Mouse (Mus musculus) forebrain, embryonic 14.5 days (tissue): ENCODE results near the gene Synpo2l. TPM values are rescaled to one million over a fixed set of nuclear protein-coding genes. Genes with fewer than 3 reads are reported as not detected.
"Not testable (repeated sequence)": the region's sequence is repeated elsewhere in the genome, so short reads cannot be mapped to it uniquely, and the experiment has no call there.

Source experiments
- ATAC-seq: fragments of 200-750 bp; cut with Nextera tagmentation; 2 replicates; pipeline ENCODE4 v1.8.0; 2017; ENCODE audit warnings: mild to moderate bottlenecking, moderate library complexity
- DNase-seq: peaks from one replicate; pipeline ENCODE4 v3.0.0-alpha.2; 2015; ENCODE audit warnings: low spot score
- H3K27ac ChIP-seq: fragments of 300-500 bp; sonication (generic); 2 replicates; pipeline ENCODE4 v1.5.1; 2014; ENCODE audit warnings: low read depth, mild to moderate bottlenecking, control low read depth, low read length, moderate library complexity
- H3K27me3 ChIP-seq: fragments of 300-500 bp; sonication (generic); replicated peaks from 2 replicates; pipeline ENCODE4 v1.6.1; 2014; ENCODE audit warnings: low read length, control low read depth, mixed read lengths; ENCODE audit not compliant: control insufficient read depth, insufficient read depth
- H3K36me3 ChIP-seq: fragments of 300-500 bp; sonication (generic); 2 replicates; pipeline ENCODE4 v1.6.1; 2014; ENCODE audit warnings: low read length, control low read depth; ENCODE audit not compliant: control insufficient read depth, insufficient read depth
- H3K4me1 ChIP-seq: fragments of 300-500 bp; sonication (generic); 2 replicates; pipeline ENCODE4 v1.6.1; 2014; ENCODE audit warnings: antibody characterized with exemption, low read length, control low read depth; ENCODE audit not compliant: control insufficient read depth, insufficient read depth
- H3K4me2 ChIP-seq: fragments of 300-500 bp; sonication (generic); 2 replicates; pipeline ENCODE4 v1.6.1; 2014; ENCODE audit warnings: mild to moderate bottlenecking, control low read depth, low read length
- H3K4me3 ChIP-seq: fragments of 300-500 bp; sonication (generic); 2 replicates; pipeline ENCODE4 v1.5.1; 2014; ENCODE audit warnings: low read depth, low read length, control low read depth
- H3K9ac ChIP-seq: fragments of 300-500 bp; sonication (generic); 2 replicates; pipeline ENCODE4 v1.6.1; 2014; ENCODE audit warnings: mild to moderate bottlenecking, low read length, control low read depth, moderate library complexity
- H3K9me3 ChIP-seq: fragments of 300-500 bp; sonication (generic); replicated peaks from 2 replicates; pipeline ENCODE4 v1.6.1; 2016; ENCODE audit warnings: low read length, control low read depth, mixed read lengths; ENCODE audit not compliant: control insufficient read depth
- WGBS: fragments of 180-500 bp; shearing (Covaris S2); extraction: QIAGEN DNeasy Blood & Tissue Kit; methylation state at CpG from one replicate; pipeline ENCODE4 v1.1.7; 2014; 5-methylcytosine and 5-hydroxymethylcytosine counted together
- polyA plus RNA-seq: library from polyadenylated mRNA; unstranded; fragments of >200 nt; fragmentation: Nextera tagmentation; extraction: Ambion mirVana; gene quantifications from 2 replicates; pipeline ENCODE4 v1.2.1, GENCODE M21; 2014

Gene Synpo2l
- 0.05 and 0.09 TPM in 2 replicates for polyA plus RNA-seq

- no peaks in the 10 kb centered on the region for H3K27me3 ChIP-seq
- no peak within 1 kb of the TSS for H3K4me3 ChIP-seq
- no peak for ATAC-seq
- DNase-seq = no peak
- H3K9ac ChIP-seq = no peak within 1 kb of the TSS
- H3K27ac ChIP-seq = no peak within 1 kb of the TSS
- no peaks in the 10 kb centered on the region for H3K36me3 ChIP-seq
- no peak within 1 kb of the TSS for H3K4me2 ChIP-seq
- 79% methylated on average over 8 of the region's 8 CpGs for WGBS
- no peaks in the 10 kb centered on the region for H3K9me3 ChIP-seq
- no peaks in the 10 kb centered on the region for H3K4me1 ChIP-seq
Observed at GRCm38 (mm10) chr14:20668154-20668810, at the start of gene Synpo2l. Synpo2l (minus strand) TSS chr14:20668354.

- no peak for ATAC-seq
- DNase-seq = no peak
- 89% methylated on average over 11 of the region's 11 CpGs for WGBS
Observed at GRCm38 (mm10) chr14:20713832-20714231, 45.7 kb upstream of the Synpo2l start.

GRCm38 (mm10) chr14:20708239-20708638 lies 40.1 kb upstream of the Synpo2l start:
- H3K4me2 ChIP-seq = peak overlapping the region; percentile 78
- peak overlapping the region; percentile 97 for H3K4me3 ChIP-seq
- WGBS = 9% methylated on average over 10 of the region's 10 CpGs
- no peaks in the 10 kb centered on the region for H3K27me3 ChIP-seq
- no peaks in the 10 kb centered on the region for H3K9me3 ChIP-seq
- DNase-seq = peak; percentile 11
- H3K36me3 ChIP-seq = peaks cover 46% of the 10 kb centered on the region
- no peak for ATAC-seq
- no peak overlapping the region for H3K27ac ChIP-seq
- peak overlapping the region; percentile 96 for H3K9ac ChIP-seq
- peaks cover 14% of the 10 kb centered on the region for H3K4me1 ChIP-seq

More at GRCm38 (mm10) chr14:20713832-20714231, 45.7 kb upstream of the Synpo2l start:
- Histone ChIP-seq H3K4me2 (no peak overlapping the region), H3K4me1 (peaks cover 4% of the 10 kb centered on the region), H3K9me3 (no peaks in the 10 kb centered on the region), H3K4me3 (no peak overlapping the region), H3K9ac (no peak overlapping the region), H3K27ac (no peak overlapping the region), H3K27me3 (no peaks in the 10 kb centered on the region), H3K36me3 (peaks cover 85% of the 10 kb centered on the region)

- Histone ChIP-seq H3K36me3 (peaks cover 38% of the 10 kb centered on the region), H3K27me3 (no peaks in the 10 kb centered on the region), H3K9ac (peak within 1 kb of the TSS; percentile 96), H3K4me2 (peak within 1 kb of the TSS; percentile 78), H3K27ac (peak within 1 kb of the TSS; percentile 79), H3K4me3 (peak within 1 kb of the TSS; percentile 97), H3K9me3 (no peaks in the 10 kb centered on the region), H3K4me1 (peaks cover 14% of the 10 kb centered on the region)
- DNase-seq (peak; percentile 95), ATAC-seq (peak; percentile 94)
- WGBS = under 1% methylated on average over 78 of the region's 80 CpGs
Observed at GRCm38 (mm10) chr14:20707201-20708190, 39.3 kb upstream of the Synpo2l start, which contains the start of gene Zswim8. Zswim8 (plus strand) TSS chr14:20707552.

- peak overlapping the region; percentile 87 for H3K27ac ChIP-seq
- H3K4me2 ChIP-seq = peak overlapping the region; percentile 70
- peak overlapping the region; percentile 63 for H3K4me3 ChIP-seq
- 9% methylated on average over 8 of the region's 8 CpGs for WGBS
- peak overlapping the region; percentile 79 for H3K9ac ChIP-seq
- H3K36me3 ChIP-seq = peaks cover 25% of the 10 kb centered on the region; the same call in 1 of the 2 replicates
- not testable (repeated sequence) for DNase-seq, ATAC-seq, H3K9me3 ChIP-seq, H3K27me3 ChIP-seq
- H3K4me1 ChIP-seq = peaks cover 22% of the 10 kb centered on the region
Observed at GRCm38 (mm10) chr14:20703461-20703860, 35.3 kb upstream of the Synpo2l start.

GRCm38 (mm10) chr14:20702741-20703381 lies 34.7 kb upstream of the Synpo2l start, which contains the start of gene Chchd1:
Chchd1 (plus strand) TSS chr14:20703006.
- ATAC-seq = peak; percentile 67
- Histone ChIP-seq H3K27ac (peak within 1 kb of the TSS; percentile 87), H3K9ac (peak within 1 kb of the TSS; percentile 79), H3K27me3 (no peaks in the 10 kb centered on the region), H3K4me2 (peak within 1 kb of the TSS; percentile 70), H3K4me1 (peaks cover 28% of the 10 kb centered on the region), H3K36me3 (peaks cover 31% of the 10 kb centered on the region; the same call in 1 of the 2 replicates), H3K9me3 (no peaks in the 10 kb centered on the region), H3K4me3 (peak within 1 kb of the TSS; percentile 63)
- under 1% methylated on average over 61 of the region's 61 CpGs for WGBS
- DNase-seq = peak; percentile 89

- Histone ChIP-seq H3K27me3 (no peaks in the 10 kb centered on the region), H3K36me3 (peaks cover 32% of the 10 kb centered on the region; the same call in 1 of the 2 replicates), H3K4me1 (peaks cover 30% of the 10 kb centered on the region), H3K9me3 (no peaks in the 10 kb centered on the region), H3K27ac (peak overlapping the region; percentile 87), H3K9ac (peak overlapping the region; percentile 79), H3K4me2 (peak overlapping the region; percentile 70), H3K4me3 (peak overlapping the region; percentile 63)
- ATAC-seq (peak; percentile 24), DNase-seq (no peak)
- WGBS = 15% methylated on average over 15 of the region's 15 CpGs
Observed at GRCm38 (mm10) chr14:20702096-20702740, 34.1 kb upstream of the Synpo2l start.

- WGBS = 78% methylated on average over 8 of the region's 8 CpGs
- H3K4me3 ChIP-seq = peak overlapping the region; percentile 63; the same call in 1 of the 2 replicates
Observed at GRCm38 (mm10) chr14:20701554-20701953, 33.4 kb upstream of the Synpo2l start.

More at GRCm38 (mm10) chr14:20701554-20701953, 33.4 kb upstream of the Synpo2l start:
- Histone ChIP-seq H3K4me2 (peak overlapping the region; percentile 70), H3K4me1 (peaks cover 35% of the 10 kb centered on the region), H3K9me3 (no peaks in the 10 kb centered on the region), H3K9ac (peak overlapping the region; percentile 79; the same call in 1 of the 2 replicates), H3K27ac (no peak overlapping the region), H3K36me3 (peaks cover 32% of the 10 kb centered on the region; the same call in 1 of the 2 replicates), H3K27me3 (no peaks in the 10 kb centered on the region)
- DNase-seq (no peak), ATAC-seq (no peak)
